Mouse (Mus musculus) heart, embryonic 15.5 days (tissue): Measurements from ENCODE around the gene Ptpn22. TPM values are rescaled to one million over a fixed set of nuclear protein-coding genes. Genes with fewer than 3 reads are reported as not detected.

Experiments used
- ATAC-seq: fragments of 200-750 bp; cut with Nextera tagmentation; replicated peaks from 2 replicates; pipeline ENCODE4 v1.8.0; 2017; ENCODE audit warnings: low read depth, moderate TSS enrichment; ENCODE audit not compliant: insufficient number of reproducible peaks, insufficient read depth, low FRiP score
- H3K27ac ChIP-seq: fragments of 300-500 bp; sonication (generic); 2 replicates; pipeline ENCODE4 v1.5.1; 2015; ENCODE audit warnings: mild to moderate bottlenecking, inconsistent platforms
- H3K27me3 ChIP-seq: fragments of 300-500 bp; sonication (generic); 2 replicates; pipeline ENCODE4 v1.6.1; 2015; ENCODE audit warnings: inconsistent platforms
- H3K36me3 ChIP-seq: fragments of 300-500 bp; sonication (generic); 2 replicates; pipeline ENCODE4 v1.6.1; 2015; ENCODE audit warnings: mild to moderate bottlenecking, inconsistent platforms
- H3K4me1 ChIP-seq: fragments of 300-500 bp; sonication (generic); replicated peaks from 2 replicates; pipeline ENCODE4 v1.6.1; 2015; ENCODE audit warnings: inconsistent platforms
- H3K4me2 ChIP-seq: fragments of 300-500 bp; sonication (generic); 2 replicates; pipeline ENCODE4 v1.6.1; 2015; ENCODE audit warnings: inconsistent platforms, mild to moderate bottlenecking, moderate library complexity
- H3K4me3 ChIP-seq: fragments of 300-500 bp; sonication (generic); 2 replicates; pipeline ENCODE4 v1.5.1; 2015; ENCODE audit warnings: mild to moderate bottlenecking, inconsistent platforms
- H3K9ac ChIP-seq: fragments of 300-500 bp; sonication (generic); 2 replicates; pipeline ENCODE4 v1.6.1; 2015; ENCODE audit warnings: mild to moderate bottlenecking, inconsistent platforms
- H3K9me3 ChIP-seq: fragments of 300-500 bp; sonication (generic); replicated peaks from 2 replicates; pipeline ENCODE4 v1.6.1; 2016; ENCODE audit warnings: inconsistent platforms
- WGBS: fragments of 180-500 bp; shearing (Covaris S2); methylation state at CpG from one replicate; pipeline ENCODE4 v1.1.7; 2015; ENCODE audit warnings: mixed read lengths; 5-methylcytosine and 5-hydroxymethylcytosine counted together
- polyA plus RNA-seq: library from polyadenylated mRNA; unstranded; fragments of >200 nt; fragmentation: Nextera tagmentation; extraction: Ambion mirVana; gene quantifications from 2 replicates; pipeline ENCODE4 v1.2.1, GENCODE M21; 2015

Gene Ptpn22
- polyA plus RNA-seq, 1 experiment from 2014 or later: 0.93 TPM

DNA sequence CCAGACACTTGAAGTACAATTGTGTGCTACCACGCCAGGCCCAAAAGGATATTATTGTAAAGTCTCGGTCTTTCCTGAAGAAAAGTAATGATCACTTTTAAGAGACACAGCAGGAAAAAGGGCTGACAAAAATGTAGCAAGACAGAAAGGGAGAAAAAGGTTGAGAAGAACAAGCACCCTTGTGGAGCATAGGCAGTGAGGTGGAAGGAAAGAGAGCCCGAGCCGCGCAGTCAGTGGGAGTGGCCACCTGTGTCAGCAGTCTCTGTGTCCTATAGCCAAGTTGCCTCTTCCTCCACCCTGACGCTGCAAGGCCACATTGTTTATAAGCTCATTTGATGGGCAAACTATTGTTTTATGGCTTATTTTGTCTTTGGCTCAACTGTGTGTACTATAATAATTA lies 67.9 kb downstream of the Ptpn22 start:
- Histone ChIP-seq H3K4me3 (no peak overlapping the region), H3K27ac (0 out of 2 replicates have a peak overlapping the region, but pooled peaks have one; percentile 31)
- no peak for ATAC-seq

GRCm38 (mm10) chr3:103944794-103945562 lies 85.4 kb downstream of the Ptpn22 start:
- no peak overlapping the region for H3K9ac ChIP-seq
- H3K27me3 ChIP-seq: no peaks in the 10 kb centered on the region
- H3K27ac ChIP-seq: no peak overlapping the region
- no peak for ATAC-seq
- no peaks in the 10 kb centered on the region for H3K9me3 ChIP-seq
- 82% methylated on average over 1 of the region's 1 CpGs for WGBS
- H3K4me2 ChIP-seq: no peak overlapping the region
- H3K4me1 ChIP-seq: no peaks in the 10 kb centered on the region
- H3K36me3 ChIP-seq: no peaks in the 10 kb centered on the region
- H3K4me3 ChIP-seq: no peak overlapping the region

More for the DNA sequence above, 67.9 kb downstream of the Ptpn22 start:
- Histone ChIP-seq H3K36me3 (peaks cover 15% of the 10 kb centered on the region; the same call in 1 of the 2 replicates), H3K9ac (no peak overlapping the region), H3K9me3 (no peaks in the 10 kb centered on the region), H3K4me1 (0 out of 2 replicates have a peak, but pooled peaks cover 5% of the 10 kb centered on the region), H3K4me2 (0 out of 2 replicates have a peak overlapping the region, but pooled peaks have one; percentile 8), H3K27me3 (no peaks in the 10 kb centered on the region)
- 53% methylated on average over 6 of the region's 6 CpGs for WGBS

DNA sequence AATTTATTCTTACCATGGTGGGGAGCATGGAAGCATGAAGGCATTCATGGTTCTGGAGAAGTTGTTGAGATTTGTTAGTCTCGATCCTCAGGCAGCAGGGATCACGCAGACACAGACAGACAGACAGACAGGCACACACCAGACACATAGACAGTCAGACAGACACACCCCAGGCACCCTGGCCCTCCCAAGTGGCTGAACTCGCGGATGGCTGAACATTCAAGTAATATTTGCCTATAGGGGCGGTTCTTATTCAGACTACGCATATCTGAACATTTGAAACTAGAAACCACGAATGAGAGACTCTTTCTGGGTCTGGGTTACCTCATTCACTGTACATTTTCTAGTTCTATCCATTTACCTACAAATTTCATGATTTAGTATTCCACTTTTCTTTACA lies 89.1 kb downstream of the Ptpn22 start:
- WGBS: 85% methylated on average over 7 of the region's 7 CpGs
- no peaks in the 10 kb centered on the region for H3K9me3 ChIP-seq
- H3K4me2 ChIP-seq: no peak overlapping the region
- ATAC-seq: no peak
- no peak overlapping the region for H3K4me3 ChIP-seq
- H3K27ac ChIP-seq: no peak overlapping the region
- no peaks in the 10 kb centered on the region for H3K36me3 ChIP-seq
- no peaks in the 10 kb centered on the region for H3K4me1 ChIP-seq
- no peak overlapping the region for H3K9ac ChIP-seq
- no peaks in the 10 kb centered on the region for H3K27me3 ChIP-seq

DNA sequence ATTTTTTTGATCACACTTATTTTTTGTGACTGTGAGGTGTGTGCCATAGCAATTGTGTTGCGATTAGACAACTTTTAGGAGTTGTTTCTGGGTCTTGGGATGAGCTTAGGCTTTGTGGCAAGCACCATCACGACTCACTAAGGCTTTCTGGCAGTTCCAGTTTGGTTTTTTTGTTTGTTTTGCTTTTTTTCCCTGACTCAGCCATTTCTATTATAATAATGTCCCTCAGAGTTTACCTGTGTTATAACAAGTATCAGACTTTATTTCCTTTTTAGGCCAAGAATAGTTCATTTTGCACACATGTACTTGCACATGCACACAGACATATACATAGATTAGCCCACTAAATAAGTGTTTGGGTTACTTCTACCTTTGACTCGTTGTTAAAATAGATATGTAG lies 101.0 kb downstream of the Ptpn22 start:
- Histone ChIP-seq H3K4me3 (no peak overlapping the region), H3K36me3 (peaks cover 22% of the 10 kb centered on the region; the same call in 1 of the 2 replicates), H3K27me3 (no peaks in the 10 kb centered on the region), H3K9ac (no peak overlapping the region), H3K4me2 (no peak overlapping the region), H3K27ac (no peak overlapping the region), H3K9me3 (no peaks in the 10 kb centered on the region), H3K4me1 (no peaks in the 10 kb centered on the region)
- WGBS: 85% methylated on average over 3 of the region's 3 CpGs
- no peak for ATAC-seq

Other genes with a start within 250 kb of the Ptpn22 start
- 0.10 and 0.29 TPM in 2 replicates for gene Atg4a-ps, start 213.7 kb upstream of the Ptpn22 start, polyA plus RNA-seq
- gene Olfml3, start 121.8 kb upstream of the Ptpn22 start, polyA plus RNA-seq: 19.5 and 29.9 TPM in 2 replicates
- gene Gm10964, start 120.4 kb upstream of the Ptpn22 start, polyA plus RNA-seq: not detected in 2 replicates
- gene Hipk1, start 68.2 kb upstream of the Ptpn22 start, polyA plus RNA-seq: 8.9 and 10.6 TPM in 2 replicates
- 14.4 and 20.5 TPM in 2 replicates for gene Dclre1b, start 50.4 kb upstream of the Ptpn22 start, polyA plus RNA-seq
- gene Ap4b1, start 50.3 kb upstream of the Ptpn22 start, polyA plus RNA-seq: 13.6 and 19.0 TPM in 2 replicates
- gene Gm43064, start 50.2 kb upstream of the Ptpn22 start, polyA plus RNA-seq: 0.23 TPM in 1 of 2 replicates, not detected in the other
- gene Bcl2l15, start 27.2 kb upstream of the Ptpn22 start, polyA plus RNA-seq: 0.26 and 0.46 TPM in 2 replicates
- 5.7 and 5.8 TPM in 2 replicates for gene Rsbn1, start 54.3 kb downstream of the Ptpn22 start, polyA plus RNA-seq
- 12.8 and 18.2 TPM in 2 replicates for gene Phtf1, start 108.3 kb downstream of the Ptpn22 start, polyA plus RNA-seq